Mouse (Mus musculus) kidney, postnatal 25 days (tissue): ENCODE measurements around the gene Ndrg4.

ENCODE experiments used
- DNase-seq, 2 experiments: peaks; one replicate each; pipeline ENCODE4 v3.0.0; 2021; ENCODE audit warnings: mixed read lengths in 2 of 2

Gene Ndrg4

DNA sequence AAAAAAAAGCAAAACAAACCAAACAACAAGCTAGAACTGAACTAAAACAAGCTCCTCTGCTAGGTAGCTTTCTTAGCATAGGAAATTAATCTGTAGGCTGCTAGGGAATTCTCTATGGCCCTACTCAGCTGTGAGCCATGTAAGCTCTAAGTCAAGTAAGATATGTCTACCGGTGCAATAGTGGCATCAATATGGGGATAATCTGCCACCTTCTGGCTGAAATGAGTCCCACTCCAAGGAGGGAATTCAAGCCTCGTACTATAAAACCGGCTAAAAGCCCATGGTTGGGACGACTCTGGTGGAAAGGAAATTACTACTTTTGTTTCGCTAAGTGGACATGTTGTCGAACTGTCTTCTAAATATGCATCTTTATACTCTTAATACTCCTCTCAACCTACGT lies 61.8 kb downstream of the Ndrg4 start:
- DNase-seq: no peak

DNA sequence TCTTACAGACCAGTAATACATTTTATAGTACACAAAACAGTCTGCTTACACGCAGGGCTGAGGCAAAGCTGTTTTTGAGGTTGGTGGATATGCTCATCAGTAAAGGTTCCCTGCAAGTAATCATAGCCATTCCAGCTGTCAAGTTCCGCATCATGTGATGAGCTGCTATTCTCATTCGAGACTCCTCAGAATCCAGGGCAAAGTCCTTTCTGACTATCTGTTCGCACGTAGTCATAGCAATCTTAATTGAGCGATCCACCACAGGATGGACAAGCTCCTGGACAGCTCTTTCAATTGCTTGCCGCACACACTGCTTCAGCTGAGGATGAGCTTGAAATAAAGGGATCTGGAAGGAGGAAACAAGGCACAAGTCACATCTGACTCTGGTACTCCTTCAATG lies 65.0 kb downstream of the Ndrg4 start:
- DNase-seq: no peak

DNA sequence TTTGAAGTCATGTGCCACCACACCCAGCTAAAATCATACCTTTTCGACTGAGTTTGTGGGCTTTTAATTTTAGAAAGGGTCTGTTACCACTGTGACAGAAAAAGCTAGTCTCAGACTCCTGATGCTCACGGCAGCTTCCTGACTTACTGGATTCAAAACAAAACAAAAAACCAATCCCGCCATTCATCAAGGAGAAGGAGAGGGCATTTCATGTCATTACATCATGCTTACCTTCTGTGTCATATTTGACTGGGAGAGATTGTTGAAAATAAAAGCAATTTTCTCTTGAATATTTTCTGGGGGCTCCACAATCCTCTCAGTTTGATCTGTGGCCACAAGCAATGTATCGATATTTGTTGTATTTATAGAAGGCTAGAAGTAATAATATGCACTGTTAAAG lies 71.2 kb downstream of the Ndrg4 start:
- DNase-seq: no peak

DNA sequence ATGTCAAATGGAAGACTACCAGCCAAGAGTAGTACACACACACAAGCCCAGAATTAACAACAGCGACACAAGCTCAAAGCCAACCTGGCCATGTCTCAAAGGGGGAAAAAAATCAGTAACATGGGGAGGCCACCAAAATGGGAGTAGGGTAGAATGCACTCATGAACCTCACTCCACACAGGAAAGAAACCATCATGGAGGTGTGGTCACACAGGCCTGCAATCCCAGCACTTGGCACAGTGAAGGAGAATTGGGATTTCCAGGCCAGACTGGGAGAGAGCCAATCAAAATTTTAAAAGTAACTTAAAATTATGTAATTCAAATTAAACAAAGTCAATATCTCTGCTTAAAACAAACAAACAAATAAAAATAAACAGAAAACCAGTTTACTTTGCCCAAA lies 75.1 kb downstream of the Ndrg4 start:
- no peak for DNase-seq

DNA sequence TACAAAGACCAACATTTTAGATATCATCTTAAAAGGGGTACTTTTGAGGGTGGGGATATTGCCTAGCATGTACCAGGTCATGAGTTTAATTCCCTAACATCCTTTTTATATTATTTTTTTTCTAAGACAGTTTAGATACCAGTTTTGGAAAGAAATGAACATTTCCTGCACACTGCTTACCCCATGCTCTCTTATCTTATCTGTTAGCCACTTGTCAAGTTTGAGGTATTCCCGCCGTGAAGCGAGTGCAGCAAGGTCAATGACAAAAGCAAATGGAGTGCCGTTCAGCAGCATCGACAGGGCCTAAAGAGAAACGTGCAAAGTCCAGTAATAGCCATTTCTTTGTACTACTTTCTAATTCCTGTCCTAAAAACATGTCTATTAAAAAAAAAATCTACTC lies 83.5 kb downstream of the Ndrg4 start:
- no peak for DNase-seq

DNA sequence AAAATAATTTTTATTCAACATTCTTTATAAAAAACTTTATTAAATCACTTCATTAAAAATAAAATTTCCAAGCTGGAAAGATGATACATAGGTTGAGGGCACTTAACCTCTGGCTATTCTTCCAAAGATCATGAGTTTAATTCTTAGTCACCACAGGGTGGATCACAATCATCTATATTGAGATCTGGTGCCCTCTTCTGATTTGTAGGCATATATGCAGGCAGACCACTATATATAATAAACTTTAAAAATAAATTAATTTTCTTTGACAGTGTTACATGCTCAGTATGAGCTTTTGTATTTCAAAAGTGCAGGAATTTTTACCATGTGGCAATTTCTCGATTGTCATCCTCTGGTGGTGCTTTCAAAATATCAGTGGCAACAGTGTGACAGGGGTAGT lies 87.4 kb downstream of the Ndrg4 start:
- DNase-seq: no peak
